Mouse (Mus musculus) heart, postnatal 0 days (tissue): ENCODE data around the gene Gm973.

Experiments used
- CTCF ChIP-seq: IDR thresholded peaks from 2 replicates; pipeline ENCODE4 v1.5.1; 2016; ENCODE audit warnings: antibody characterized with exemption, control low read depth, low read depth
- EP300 ChIP-seq: IDR thresholded peaks from 2 replicates; pipeline ENCODE4 v1.6.1; 2016; ENCODE audit warnings: antibody characterized with exemption, low read depth

DNA sequence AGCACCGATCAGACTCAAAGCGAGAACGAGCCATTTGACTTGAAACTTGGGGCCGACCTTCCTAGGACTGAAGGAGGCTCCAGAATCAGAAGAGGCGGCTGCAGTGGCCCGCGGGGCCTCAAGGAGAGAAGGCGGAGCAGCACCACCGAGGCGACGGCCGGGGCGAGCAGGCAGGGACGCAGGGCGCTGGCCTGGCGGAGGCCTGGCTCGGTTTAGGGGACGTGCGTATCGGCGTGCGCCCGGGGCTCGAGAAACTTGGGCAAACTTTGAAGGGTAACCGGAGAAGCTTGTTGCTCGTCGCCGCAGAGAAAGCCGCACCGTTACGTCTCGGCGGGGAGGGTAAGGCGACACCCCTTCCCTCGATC is 33.8 kb upstream of the Gm973 start, which contains the start of gene Fzd7:
- no peak for TF ChIP-seq CTCF
- TF ChIP-seq EP300: no peak
